Mouse (Mus musculus): ENCODE measurements around the gene Chn2. TPM values are rescaled to one million over a fixed set of nuclear protein-coding genes. Genes with fewer than 3 reads are reported as not detected.

Chn2 gene
- polyA plus RNA-seq, 1 experiment from 2014 or later: 5.5 TPM

GRCm38 (mm10) chr6:54111416-54111984, 72.1 kb downstream of the Chn2 start:
- Histone ChIP-seq H3K36me3 (ENCODE audit: control insufficient read depth, insufficient read depth, low read length) (no peaks in the 10 kb centered on the region), H3K27me3 (replicated peaks; ENCODE audit: control insufficient read depth, insufficient read depth, low read length) (no peaks in the 10 kb centered on the region), H3K4me2 (no peak overlapping the region), H3K9ac (ENCODE audit: low read depth, low read length) (no peak overlapping the region), H3K9me3 (ENCODE audit: control insufficient read depth, low read length) (no peaks in the 10 kb centered on the region), H3K4me1 (replicated peaks; ENCODE audit: control insufficient read depth, insufficient read depth, low read length) (no peaks in the 10 kb centered on the region), H3K27ac (ENCODE audit: low read depth, low read length) (no peak overlapping the region), H3K4me3 (ENCODE audit: low read depth, low read length) (no peak overlapping the region)
- DNase-seq (ENCODE audit: low spot score) (no peak), ATAC-seq (replicated peaks; ENCODE audit: low FRiP score) (no peak)
- 25% methylated on average over 4 of the region's 4 CpGs for WGBS

DNA sequence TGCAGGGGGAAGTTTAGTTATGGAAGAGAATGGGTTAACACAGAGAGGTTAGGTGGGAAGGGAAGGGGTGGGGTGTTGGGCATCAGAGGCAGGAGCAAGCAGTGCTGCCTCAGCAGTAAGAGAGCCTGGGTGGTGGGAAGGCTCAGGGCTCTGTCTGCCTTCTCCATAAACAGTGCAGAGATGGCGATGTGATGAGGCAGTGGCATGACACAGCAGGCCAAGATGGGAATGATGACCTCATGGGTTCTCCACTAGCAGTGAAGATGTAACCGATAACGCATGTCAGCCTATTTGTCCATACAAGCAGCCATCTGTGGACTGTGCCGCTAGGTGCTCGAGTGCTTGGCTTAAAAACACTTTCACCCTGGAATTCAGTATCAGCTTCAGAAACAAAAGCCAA, 74.0 kb downstream of the Chn2 start:
- H3K4me1 ChIP-seq (replicated peaks; ENCODE audit: control insufficient read depth, insufficient read depth, low read length): no peaks in the 10 kb centered on the region
- 76% methylated on average over 5 of the region's 5 CpGs for WGBS
- no peak overlapping the region for H3K4me3 ChIP-seq (ENCODE audit: low read depth, low read length)
- DNase-seq (ENCODE audit: low spot score): no peak
- no peaks in the 10 kb centered on the region for H3K9me3 ChIP-seq (ENCODE audit: control insufficient read depth, low read length)
- no peak overlapping the region for H3K9ac ChIP-seq (ENCODE audit: low read depth, low read length)
- no peaks in the 10 kb centered on the region for H3K27me3 ChIP-seq (replicated peaks; ENCODE audit: control insufficient read depth, insufficient read depth, low read length)
- no peak overlapping the region for H3K4me2 ChIP-seq
- H3K36me3 ChIP-seq (ENCODE audit: control insufficient read depth, insufficient read depth, low read length): no peaks in the 10 kb centered on the region
- no peak overlapping the region for H3K27ac ChIP-seq (ENCODE audit: low read depth, low read length)
- no peak for ATAC-seq (replicated peaks; ENCODE audit: low FRiP score)

DNA sequence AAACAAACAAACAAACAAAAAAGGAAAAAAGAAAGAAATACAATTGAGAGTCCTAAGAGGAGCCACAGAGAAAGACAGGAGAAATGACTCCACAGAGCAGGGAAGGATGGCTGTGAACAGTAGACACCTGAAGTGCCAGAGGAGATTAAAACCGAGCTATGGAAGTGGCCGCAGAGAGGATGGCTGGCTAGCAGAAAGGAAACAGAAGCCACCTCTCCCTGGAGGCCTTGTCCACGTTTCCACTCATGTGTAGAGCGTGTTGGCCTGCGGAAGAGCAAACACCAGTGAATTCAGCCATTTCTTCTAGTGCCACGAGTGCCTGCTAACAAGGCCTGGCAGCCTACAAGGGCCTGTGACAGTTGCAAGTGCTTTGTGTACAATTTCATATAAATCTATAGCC, 75.1 kb downstream of the Chn2 start:
- Histone ChIP-seq H3K4me3 (ENCODE audit: low read depth, low read length) (no peak overlapping the region), H3K27me3 (replicated peaks; ENCODE audit: control insufficient read depth, insufficient read depth, low read length) (no peaks in the 10 kb centered on the region), H3K4me1 (replicated peaks; ENCODE audit: control insufficient read depth, insufficient read depth, low read length) (0 out of 2 replicates have a peak, but pooled peaks cover 1% of the 10 kb centered on the region), H3K27ac (ENCODE audit: low read depth, low read length) (no peak overlapping the region), H3K4me2 (no peak overlapping the region), H3K9ac (ENCODE audit: low read depth, low read length) (no peak overlapping the region), H3K36me3 (ENCODE audit: control insufficient read depth, insufficient read depth, low read length) (no peaks in the 10 kb centered on the region), H3K9me3 (ENCODE audit: control insufficient read depth, low read length) (no peaks in the 10 kb centered on the region)
- no peak for ATAC-seq (replicated peaks; ENCODE audit: low FRiP score)
- no peak for DNase-seq (ENCODE audit: low spot score)
- 86% methylated on average over 6 of the region's 6 CpGs for WGBS

GRCm38 (mm10) chr6:54116299-54116698, 76.9 kb downstream of the Chn2 start:
- no peak for DNase-seq (ENCODE audit: low spot score)
- WGBS: 68% methylated on average over 9 of the region's 9 CpGs
- Histone ChIP-seq H3K4me3 (ENCODE audit: low read depth, low read length) (no peak overlapping the region), H3K36me3 (ENCODE audit: control insufficient read depth, insufficient read depth, low read length) (no peaks in the 10 kb centered on the region), H3K27ac (ENCODE audit: low read depth, low read length) (no peak overlapping the region), H3K4me1 (replicated peaks; ENCODE audit: control insufficient read depth, insufficient read depth, low read length) (0 out of 2 replicates have a peak, but pooled peaks cover 3% of the 10 kb centered on the region), H3K9ac (ENCODE audit: low read depth, low read length) (no peak overlapping the region), H3K9me3 (ENCODE audit: control insufficient read depth, low read length) (no peaks in the 10 kb centered on the region), H3K4me2 (no peak overlapping the region), H3K27me3 (replicated peaks; ENCODE audit: control insufficient read depth, insufficient read depth, low read length) (no peaks in the 10 kb centered on the region)
- ATAC-seq (replicated peaks; ENCODE audit: low FRiP score): no peak

GRCm38 (mm10) chr6:54117001-54117591, 77.7 kb downstream of the Chn2 start:
- no peaks in the 10 kb centered on the region for H3K36me3 ChIP-seq (ENCODE audit: control insufficient read depth, insufficient read depth, low read length)
- H3K4me1 ChIP-seq (replicated peaks; ENCODE audit: control insufficient read depth, insufficient read depth, low read length): 0 out of 2 replicates have a peak, but pooled peaks cover 3% of the 10 kb centered on the region
- no peaks in the 10 kb centered on the region for H3K27me3 ChIP-seq (replicated peaks; ENCODE audit: control insufficient read depth, insufficient read depth, low read length)
- no peak for DNase-seq (ENCODE audit: low spot score)
- WGBS: 63% methylated on average over 7 of the region's 7 CpGs
- no peak for ATAC-seq (replicated peaks; ENCODE audit: low FRiP score)
- no peak overlapping the region for H3K27ac ChIP-seq (ENCODE audit: low read depth, low read length)
- H3K9ac ChIP-seq (ENCODE audit: low read depth, low read length): no peak overlapping the region
- no peak overlapping the region for H3K4me3 ChIP-seq (ENCODE audit: low read depth, low read length)
- H3K9me3 ChIP-seq (ENCODE audit: control insufficient read depth, low read length): no peaks in the 10 kb centered on the region
- no peak overlapping the region for H3K4me2 ChIP-seq

DNA sequence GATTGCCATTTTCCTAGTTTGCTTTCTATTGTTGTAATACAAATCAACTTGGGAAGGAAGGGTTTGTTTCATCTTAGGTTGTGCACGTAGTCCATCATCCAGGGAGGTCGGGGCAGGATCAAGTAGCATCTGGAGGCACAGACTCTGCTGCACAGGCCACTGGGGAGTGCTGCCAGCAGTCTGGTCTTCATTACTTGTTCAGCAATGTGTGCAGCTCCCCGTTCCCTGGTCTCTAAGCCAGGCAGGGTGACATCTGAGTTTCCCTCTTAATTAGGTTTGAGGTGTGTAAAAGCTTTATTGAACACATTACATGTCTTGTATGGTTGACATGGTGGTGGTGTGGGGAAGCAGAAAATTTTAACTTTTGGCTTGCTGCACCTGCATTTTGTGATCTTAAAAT, 79.0 kb downstream of the Chn2 start:
- H3K4me2 ChIP-seq: no peak overlapping the region
- H3K27ac ChIP-seq (ENCODE audit: low read depth, low read length): no peak overlapping the region
- 79% methylated on average over 3 of the region's 3 CpGs for WGBS
- H3K9ac ChIP-seq (ENCODE audit: low read depth, low read length): no peak overlapping the region
- no peaks in the 10 kb centered on the region for H3K36me3 ChIP-seq (ENCODE audit: control insufficient read depth, insufficient read depth, low read length)
- no peaks in the 10 kb centered on the region for H3K27me3 ChIP-seq (replicated peaks; ENCODE audit: control insufficient read depth, insufficient read depth, low read length)
- ATAC-seq (replicated peaks; ENCODE audit: low FRiP score) (no peak), DNase-seq (ENCODE audit: low spot score) (no peak)
- no peaks in the 10 kb centered on the region for H3K9me3 ChIP-seq (ENCODE audit: control insufficient read depth, low read length)
- H3K4me1 ChIP-seq (replicated peaks; ENCODE audit: control insufficient read depth, insufficient read depth, low read length): 0 out of 2 replicates have a peak, but pooled peaks cover 3% of the 10 kb centered on the region
- no peak overlapping the region for H3K4me3 ChIP-seq (ENCODE audit: low read depth, low read length)

- no peaks in the 10 kb centered on the region for H3K27me3 ChIP-seq (replicated peaks; ENCODE audit: control insufficient read depth, insufficient read depth, low read length)
Measured at GRCm38 (mm10) chr6:54118897-54119296, 79.5 kb downstream of the Chn2 start.

DNA sequence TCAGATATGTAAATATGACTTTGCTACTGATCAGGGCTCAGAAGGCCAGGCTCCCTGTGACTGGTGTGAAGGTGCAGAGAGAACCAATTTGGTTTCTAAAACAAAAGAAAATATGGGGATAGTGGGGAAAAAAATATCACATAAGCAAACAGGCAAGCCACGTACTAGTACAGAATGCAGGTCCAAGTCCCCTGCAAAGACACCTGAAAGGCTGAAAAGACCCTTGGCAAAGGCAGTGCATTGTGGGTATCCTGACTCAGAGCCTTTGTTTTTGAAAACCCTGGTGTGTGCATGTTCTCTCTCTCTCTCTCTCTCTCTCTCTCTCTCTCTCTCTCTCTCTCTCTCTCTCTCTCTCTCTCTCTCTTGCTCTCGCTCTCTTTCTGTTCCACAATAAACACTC, 80.1 kb downstream of the Chn2 start:
- 75% methylated on average over 2 of the region's 2 CpGs for WGBS
- H3K27me3 ChIP-seq (replicated peaks; ENCODE audit: control insufficient read depth, insufficient read depth, low read length): no peaks in the 10 kb centered on the region

More at GRCm38 (mm10) chr6:54118897-54119296, 79.5 kb downstream of the Chn2 start:
- no peak overlapping the region for H3K9ac ChIP-seq (ENCODE audit: low read depth, low read length)
- 0 out of 2 replicates have a peak, but pooled peaks cover 3% of the 10 kb centered on the region for H3K4me1 ChIP-seq (replicated peaks; ENCODE audit: control insufficient read depth, insufficient read depth, low read length)
- no peaks in the 10 kb centered on the region for H3K9me3 ChIP-seq (ENCODE audit: control insufficient read depth, low read length)
- DNase-seq (ENCODE audit: low spot score): no peak
- no peak overlapping the region for H3K27ac ChIP-seq (ENCODE audit: low read depth, low read length)
- H3K4me3 ChIP-seq (ENCODE audit: low read depth, low read length): no peak overlapping the region
- no peak overlapping the region for H3K4me2 ChIP-seq
- ATAC-seq (replicated peaks; ENCODE audit: low FRiP score): no peak
- H3K36me3 ChIP-seq (ENCODE audit: control insufficient read depth, insufficient read depth, low read length): no peaks in the 10 kb centered on the region
- WGBS: 39% methylated on average over 4 of the region's 4 CpGs

More for the DNA sequence above, 80.1 kb downstream of the Chn2 start:
- no peak overlapping the region for H3K9ac ChIP-seq (ENCODE audit: low read depth, low read length)
- 0 out of 2 replicates have a peak, but pooled peaks cover 3% of the 10 kb centered on the region for H3K4me1 ChIP-seq (replicated peaks; ENCODE audit: control insufficient read depth, insufficient read depth, low read length)
- H3K4me3 ChIP-seq (ENCODE audit: low read depth, low read length): no peak overlapping the region
- DNase-seq (ENCODE audit: low spot score) (no peak), ATAC-seq (replicated peaks; ENCODE audit: low FRiP score) (no peak)
- H3K27ac ChIP-seq (ENCODE audit: low read depth, low read length): no peak overlapping the region
- no peaks in the 10 kb centered on the region for H3K36me3 ChIP-seq (ENCODE audit: control insufficient read depth, insufficient read depth, low read length)
- no peak overlapping the region for H3K4me2 ChIP-seq
- no peaks in the 10 kb centered on the region for H3K9me3 ChIP-seq (ENCODE audit: control insufficient read depth, low read length)

Data from liver, embryonic 11.5 days (tissue).